Mouse (Mus musculus): ENCODE results near the gene Maneal.

Gene Maneal

DNA sequence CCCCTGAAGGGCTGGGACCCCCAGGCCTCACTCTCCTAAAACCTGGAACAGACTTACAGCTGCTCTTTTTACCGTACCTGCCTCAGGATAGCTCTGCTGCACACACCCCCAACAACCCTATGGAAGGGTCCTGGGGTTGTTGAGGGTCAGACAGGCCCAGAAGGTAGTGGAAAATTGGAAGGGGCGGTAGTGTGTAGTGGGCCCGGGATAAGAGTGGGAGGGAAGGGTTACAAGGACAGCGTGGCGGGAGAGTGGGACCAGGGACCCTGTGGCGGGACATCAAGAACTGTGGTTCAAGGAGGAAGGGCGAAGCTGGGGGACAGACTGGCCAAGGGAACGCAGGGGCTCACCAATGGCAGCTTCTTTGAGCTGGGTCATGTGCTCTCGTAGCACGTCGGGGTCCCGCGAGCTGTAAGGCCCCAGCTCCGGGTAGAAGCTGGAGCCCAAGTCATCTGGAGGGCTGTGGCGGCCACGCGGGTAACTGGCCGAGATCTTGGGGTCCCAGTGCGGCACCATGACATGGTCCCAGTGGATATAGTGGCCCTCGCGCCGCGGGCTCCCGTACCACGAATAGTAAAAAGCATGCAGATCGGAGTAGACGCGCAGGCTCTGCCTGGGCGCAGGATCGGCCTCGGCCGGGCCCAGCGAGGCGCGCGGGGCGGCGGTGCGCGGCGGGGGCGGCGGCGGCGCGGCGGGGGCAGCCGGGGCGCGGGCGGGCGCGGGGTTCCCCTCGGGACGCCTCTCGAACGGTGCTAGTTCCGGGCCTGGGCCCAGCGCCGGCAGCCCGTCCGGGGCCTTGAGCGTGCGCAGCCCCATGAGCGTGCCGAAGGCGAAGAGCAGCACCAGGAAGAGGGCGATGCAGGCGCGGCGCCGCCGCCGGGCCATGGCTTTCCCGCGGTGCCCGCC is at the start of gene Maneal:
Gene Maneal (minus strand): TSS at position 889 of the 906 bp plus-strand sequence.
- DNase-seq (ENCODE audit: low read depth, low spot score) = no peak

DNA sequence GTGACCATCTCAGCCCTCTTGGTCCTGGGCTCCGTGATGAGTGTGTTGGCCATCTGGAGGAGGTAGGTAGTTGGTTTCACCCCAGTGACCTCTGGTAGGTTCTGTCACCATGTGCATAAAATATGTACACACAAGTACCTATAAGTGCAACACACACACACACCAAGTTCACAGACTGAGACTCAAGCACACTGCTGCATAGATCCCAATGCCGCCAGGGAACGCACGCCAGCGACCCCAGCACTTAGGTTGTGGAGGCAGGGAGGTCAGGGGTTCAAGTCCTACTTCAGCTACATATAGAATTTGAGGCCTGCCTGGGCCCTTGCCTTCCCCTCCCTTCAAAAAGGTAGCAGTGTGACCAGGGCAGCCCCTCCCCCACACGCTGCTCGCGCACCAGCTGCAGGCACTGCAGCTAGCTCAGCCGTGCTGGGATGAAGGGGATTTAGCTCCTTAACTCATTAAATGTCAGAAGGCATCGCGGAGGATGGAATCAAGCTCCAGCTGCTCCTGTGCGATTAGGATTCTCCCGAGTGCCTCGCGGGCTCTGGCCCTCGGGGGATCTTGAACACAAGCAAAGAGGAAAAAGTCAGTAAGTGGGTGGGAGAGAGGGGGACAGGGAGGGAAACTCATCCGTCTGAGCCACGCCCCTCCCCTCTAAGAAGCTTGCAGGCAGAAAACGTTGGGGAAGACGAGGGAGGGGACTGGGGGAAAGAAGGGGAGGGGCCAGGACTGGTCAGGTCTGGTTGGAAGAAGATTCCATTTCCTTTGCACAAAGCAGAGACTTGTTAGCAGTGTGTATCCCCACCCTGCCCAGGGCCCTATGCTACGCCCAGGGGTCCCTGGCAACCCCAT is 44.2 kb upstream of the Maneal start:
- DNase-seq (ENCODE audit: low read depth, low spot score) = no peak

DNA sequence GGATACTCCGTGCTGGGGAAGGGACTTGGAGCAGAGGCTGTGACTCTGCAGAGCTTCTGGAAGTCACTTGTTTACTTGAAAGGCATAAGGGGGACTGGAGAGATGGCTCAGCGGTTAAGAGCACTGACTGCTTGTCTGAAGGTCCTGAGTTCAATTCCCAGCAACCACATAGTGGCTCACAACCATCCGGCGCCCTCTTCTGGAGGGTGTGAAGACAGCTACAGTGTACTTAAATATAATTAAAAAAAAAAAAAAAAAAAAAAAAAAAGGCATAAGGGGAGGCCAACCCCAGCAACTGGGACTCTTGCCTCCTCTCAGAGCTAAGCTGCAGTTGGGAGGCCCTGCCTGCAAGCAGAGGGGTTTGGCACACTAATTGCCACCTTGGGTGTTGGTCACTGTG is 43.4 kb upstream of the Maneal start:
- no peak for DNase-seq (ENCODE audit: low read depth, low spot score)

GRCm38 (mm10) chr4:124899906-124900305 is 37.9 kb upstream of the Maneal start:
- no peak for DNase-seq (ENCODE audit: low read depth, low spot score)

DNA sequence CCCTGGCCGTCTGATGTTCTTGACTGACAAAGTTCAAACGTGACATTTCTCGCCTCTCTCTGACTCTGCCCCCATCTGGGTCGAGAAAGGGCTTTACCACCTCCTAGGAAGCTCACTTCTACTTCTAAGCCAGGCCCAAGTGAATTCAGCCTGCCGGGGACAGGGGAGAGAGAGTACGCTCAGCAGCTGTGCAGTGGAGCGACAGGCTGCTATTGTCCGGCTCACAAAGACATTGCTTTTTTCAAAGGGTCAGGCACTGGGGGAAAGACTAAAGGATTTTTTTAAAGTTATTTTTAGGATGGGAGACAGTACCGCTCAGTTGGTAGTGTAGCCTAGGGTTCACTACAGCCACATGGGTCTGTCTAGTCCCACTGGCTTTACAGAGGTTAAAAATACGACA is 36.5 kb upstream of the Maneal start:
- DNase-seq (ENCODE audit: low read depth, low spot score) = no peak

DNA sequence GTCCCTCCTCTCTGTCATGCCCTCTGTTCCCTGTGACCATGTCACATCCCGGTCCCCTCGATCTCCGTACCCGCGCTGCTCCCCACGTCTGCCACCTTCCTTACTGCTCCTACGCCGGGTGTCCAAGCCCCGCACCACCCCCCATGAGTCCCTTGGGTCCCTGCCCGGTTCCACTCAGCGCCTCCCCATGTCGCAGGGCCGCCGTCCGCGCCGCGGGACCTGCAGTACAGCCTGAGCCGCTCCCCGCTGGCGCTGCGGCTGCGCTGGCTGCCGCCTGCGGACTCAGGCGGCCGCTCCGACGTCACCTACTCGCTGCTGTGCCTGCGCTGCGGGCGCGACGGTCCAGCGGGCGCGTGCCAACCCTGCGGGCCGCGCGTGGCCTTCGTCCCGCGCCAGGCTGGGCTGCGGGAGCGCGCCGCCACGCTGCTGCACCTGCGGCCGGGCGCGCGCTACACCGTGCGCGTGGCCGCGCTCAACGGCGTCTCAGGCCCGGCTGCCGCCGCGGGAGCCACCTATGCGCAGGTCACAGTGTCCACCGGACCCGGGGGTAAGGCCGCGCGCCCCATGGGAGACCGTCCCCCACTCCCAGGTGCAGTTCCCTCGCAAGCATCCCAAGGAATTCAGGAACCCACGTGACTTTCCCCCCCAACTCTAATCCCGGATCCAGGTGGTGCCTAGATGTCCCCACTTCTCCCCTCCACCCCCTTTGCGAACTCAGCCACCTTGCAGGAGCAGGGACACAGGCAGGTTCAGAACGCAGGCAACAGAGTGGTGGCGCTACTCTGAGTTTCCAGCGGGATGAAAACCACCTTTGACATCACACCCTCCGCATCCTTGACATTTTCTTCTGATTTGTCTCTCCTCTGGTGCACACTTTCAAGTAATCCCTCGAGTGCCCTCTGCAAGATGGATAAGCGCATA is 32.8 kb upstream of the Maneal start:
- DNase-seq (ENCODE audit: low read depth, low spot score) = no peak

DNA sequence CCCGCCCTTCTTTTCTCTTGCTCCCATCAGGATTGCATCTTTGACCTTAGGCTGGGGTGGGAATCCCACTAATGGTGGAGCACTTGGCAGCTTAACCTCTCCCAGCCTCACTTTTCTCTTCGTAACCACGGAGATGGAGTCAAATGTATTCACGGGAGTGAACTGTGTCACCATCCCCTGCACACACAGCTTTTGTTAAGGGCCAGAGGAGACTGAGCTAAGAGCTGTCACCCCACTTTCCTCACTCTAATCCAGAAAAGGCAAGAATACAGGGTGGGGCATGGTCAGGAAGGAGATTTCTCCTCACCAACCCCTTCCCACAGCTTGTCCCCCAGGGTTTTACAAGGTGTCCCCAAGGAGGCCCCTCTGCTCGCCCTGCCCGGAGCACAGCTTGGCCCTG is 31.8 kb upstream of the Maneal start:
- DNase-seq (ENCODE audit: low read depth, low spot score) = no peak

DNA sequence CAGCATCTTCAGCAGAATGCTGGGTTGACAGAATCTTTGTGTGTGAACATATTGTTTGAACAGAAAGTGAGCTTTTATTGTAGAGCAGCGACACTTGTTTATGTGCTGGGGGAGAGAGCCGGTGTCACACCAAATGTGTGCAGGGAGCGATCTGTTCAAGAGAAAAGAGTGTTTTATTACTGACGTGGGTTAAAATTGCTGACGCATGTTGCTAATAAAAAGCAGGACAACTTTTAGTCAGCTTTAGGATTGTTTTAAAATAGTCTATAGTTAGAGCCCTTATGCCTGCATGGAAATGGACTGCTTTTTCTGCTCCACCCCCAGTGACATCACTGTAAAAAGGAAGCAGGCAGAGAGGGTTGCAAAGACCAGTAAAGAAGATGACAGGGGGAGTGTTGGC is 28.9 kb upstream of the Maneal start:
- DNase-seq (ENCODE audit: low read depth, low spot score) = no peak

DNA sequence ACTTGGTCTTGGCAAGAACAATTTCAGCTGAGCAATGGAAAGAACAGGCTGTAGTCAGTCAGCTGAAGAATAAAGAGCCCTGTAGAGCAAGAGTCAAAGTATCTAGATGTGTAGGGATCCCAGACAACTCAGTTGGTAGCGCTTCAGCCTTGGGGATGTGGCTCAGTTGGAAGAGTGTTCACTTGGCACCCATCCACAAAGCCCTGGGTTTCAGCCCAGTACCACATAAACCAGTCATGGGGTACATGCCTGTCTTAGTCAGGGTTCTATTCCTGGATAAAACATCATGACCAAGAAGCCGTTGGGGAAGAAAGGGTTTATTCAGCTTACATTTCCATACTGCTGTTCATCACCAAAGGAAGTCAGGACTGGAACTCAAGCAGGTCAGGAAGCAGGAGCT is 28.0 kb upstream of the Maneal start:
- no peak for DNase-seq (ENCODE audit: low read depth, low spot score)

GRCm38 (mm10) chr4:124888702-124889101 is 26.7 kb upstream of the Maneal start:
- no peak for DNase-seq (ENCODE audit: low read depth, low spot score)

GRCm38 (mm10) chr4:124882151-124882729 is 20.3 kb upstream of the Maneal start:
- no peak for DNase-seq (ENCODE audit: low read depth, low spot score)

GRCm38 (mm10) chr4:124881341-124881908 is 19.5 kb upstream of the Maneal start:
- no peak for DNase-seq (ENCODE audit: low read depth, low spot score)

- no peak for DNase-seq (ENCODE audit: low read depth, low spot score)
Observed at GRCm38 (mm10) chr4:124880599-124880998, 18.6 kb upstream of the Maneal start, which contains the start of gene Epha10. TSS of gene Epha10 (plus strand) at chr4:124880899.

GRCm38 (mm10) chr4:124872719-124873118 is 10.7 kb upstream of the Maneal start:
- DNase-seq (ENCODE audit: low read depth, low spot score) = no peak

- DNase-seq (ENCODE audit: low read depth, low spot score) = peak; percentile 27
Observed at GRCm38 (mm10) chr4:124860446-124860845, 1.5 kb downstream of the Maneal start.

DNA sequence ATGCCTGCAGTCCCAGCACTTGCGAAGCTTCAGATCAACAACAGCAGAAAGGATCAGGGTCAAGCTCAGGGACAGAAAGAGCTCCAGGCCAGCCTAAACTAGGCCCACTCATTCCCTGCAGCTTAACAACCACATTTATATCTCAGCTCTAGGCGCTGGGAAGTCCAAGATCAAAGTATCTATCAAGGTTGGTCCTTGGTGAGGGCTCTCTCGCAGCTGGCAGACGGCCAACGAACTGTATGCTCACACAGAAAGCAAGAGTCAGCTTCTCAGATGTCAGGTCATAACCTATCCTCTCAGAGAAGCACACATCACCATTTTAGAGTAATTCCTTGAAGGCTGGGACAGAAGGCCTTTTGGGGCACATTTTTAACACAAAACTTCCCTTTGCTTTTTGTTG is 3.6 kb downstream of the Maneal start:
- DNase-seq (ENCODE audit: low read depth, low spot score) = no peak

- DNase-seq (ENCODE audit: low read depth, low spot score) = no peak
Observed at GRCm38 (mm10) chr4:124856294-124856693, 5.7 kb downstream of the Maneal start.

DNA sequence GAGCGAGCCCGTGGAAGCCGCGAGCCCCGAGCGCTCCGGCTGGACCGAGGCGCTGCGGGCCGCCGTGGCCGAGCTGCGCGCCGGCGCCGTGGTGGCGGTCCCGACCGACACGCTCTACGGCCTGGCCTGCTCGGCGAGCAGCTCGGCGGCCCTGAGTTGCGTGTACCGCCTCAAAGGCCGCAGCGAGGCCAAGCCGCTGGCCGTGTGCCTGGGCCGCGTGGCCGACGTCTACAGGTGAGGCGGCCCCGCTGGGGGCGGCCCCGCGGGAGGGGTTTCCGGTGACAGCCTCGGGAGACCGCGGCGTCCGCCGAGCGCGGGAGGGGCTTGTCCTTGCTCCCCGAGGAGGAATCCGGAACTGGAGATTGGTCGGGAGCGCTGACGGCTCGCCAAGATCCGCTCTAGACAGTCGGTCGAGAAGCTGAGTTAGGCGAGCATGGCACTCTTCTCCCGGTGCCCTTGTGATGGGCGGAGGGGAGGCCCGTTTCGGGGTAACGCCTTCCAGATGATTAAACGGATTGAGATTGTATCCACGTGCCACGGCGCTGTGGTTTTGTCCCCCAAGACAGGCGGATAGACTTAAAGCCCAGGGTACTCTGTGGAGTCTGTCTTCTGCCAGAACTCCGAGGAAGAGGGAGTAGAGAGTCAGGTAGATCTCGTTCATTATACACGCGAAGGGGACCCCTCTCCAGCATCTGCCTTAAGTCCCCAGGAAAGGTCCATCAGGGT is 10.9 kb downstream of the Maneal start, which contains the start of gene 1110065P20Rik:
Gene 1110065P20Rik (minus strand): TSS at position 264 of the 726 bp plus-strand sequence.
- DNase-seq (ENCODE audit: low read depth, low spot score) = peak; percentile 36

DNA sequence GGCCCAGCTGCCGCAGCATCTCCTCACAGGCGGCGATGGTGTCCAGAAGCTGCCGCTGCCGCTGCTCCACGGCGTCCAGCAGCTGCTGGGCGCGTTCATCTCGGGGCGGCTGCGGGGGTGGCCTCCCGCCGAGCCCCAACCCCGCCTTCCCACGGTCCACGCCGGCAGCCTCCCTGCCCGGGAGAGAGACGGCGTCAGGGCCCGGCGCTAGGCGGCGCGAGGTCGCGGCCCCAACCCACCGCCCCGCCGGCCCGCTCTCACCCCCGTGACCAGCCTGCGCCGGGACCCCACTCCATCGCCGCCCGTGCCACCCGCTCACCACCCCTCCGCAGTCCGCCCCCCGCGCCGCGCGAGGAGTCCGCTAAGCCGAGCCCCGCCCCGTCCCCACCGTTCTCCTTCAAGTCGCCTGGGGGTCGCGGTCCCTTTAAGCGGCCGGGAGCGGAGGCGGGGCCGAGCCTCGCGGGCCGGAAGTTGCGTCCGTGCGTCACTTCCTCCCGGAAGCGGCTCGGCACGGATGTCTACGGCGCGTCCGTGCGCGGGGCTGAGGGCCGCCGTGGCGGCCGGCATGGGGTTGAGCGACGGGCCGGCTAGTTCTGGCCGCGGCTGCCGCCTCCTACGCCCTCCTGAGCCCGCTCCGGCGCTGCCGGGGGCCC is 11.6 kb downstream of the Maneal start, which contains the start of gene Yrdc:
Gene Yrdc (plus strand): TSS at position 419 of the 653 bp plus-strand sequence.
- DNase-seq (ENCODE audit: low read depth, low spot score) = peak; percentile 80

Measured in skeletal muscle tissue, adult 2 months (tissue).